Mouse (Mus musculus) myocyte (in vitro differentiated cells): ENCODE measurements at regions not wholly inside any gene's neighbourhood (a gene's known extent, or its start where the extent isn't known, plus 50 kb on each side); places are given as distances from the start of the nearest gene placed in this dataset.

Source experiments
- H3K27me3 ChIP-seq: one replicate; pipeline ENCODE4 v1.6.1; 2011; ENCODE audit not compliant: control insufficient read depth, insufficient read depth, insufficient read length
- H3K36me3 ChIP-seq: one replicate; pipeline ENCODE4 v1.6.1; 2011; ENCODE audit not compliant: control insufficient read depth, insufficient read depth
- H3K4me2 ChIP-seq: one replicate; pipeline ENCODE4 v1.6.1; 2011; ENCODE audit warnings: low read depth, control low read depth
- H3K4me3 ChIP-seq: one replicate; pipeline ENCODE4 v1.5.1; 2011; ENCODE audit warnings: mild to moderate bottlenecking, control low read depth, moderate library complexity
- H3K79me2 ChIP-seq: one replicate; pipeline ENCODE4 v1.6.1; 2011; ENCODE audit not compliant: control insufficient read depth, insufficient read depth
- H3ac ChIP-seq: one replicate; pipeline ENCODE4 v1.6.1; 2011; ENCODE audit not compliant: control insufficient read depth, insufficient read length
- CEBPB ChIP-seq: IDR thresholded peaks from 2 replicates; pipeline ENCODE4 v1.6.1; 2011; ENCODE audit warnings: mild to moderate bottlenecking, moderate library complexity; ENCODE audit not compliant: poor library complexity, insufficient read depth, severe bottlenecking
- E2F4 ChIP-seq: IDR thresholded peaks from one replicate; pipeline ENCODE4 v1.6.1; 2011; ENCODE audit warnings: mild to moderate bottlenecking, control low read depth, moderate library complexity; ENCODE audit not compliant: insufficient read depth
- MAX ChIP-seq: IDR thresholded peaks from one replicate; pipeline ENCODE4 v1.6.1; 2011; ENCODE audit warnings: low read depth, mild to moderate bottlenecking, control low read depth
- MYOD1 ChIP-seq, 3 experiments: IDR thresholded peaks; one replicate each; pipeline ENCODE4 v1.6.1; 2011; ENCODE audit warnings: control low read depth in 2 of 3, low read depth in 2 of 3, mild to moderate bottlenecking in 2 of 3, moderate library complexity in 1 of 3; ENCODE audit not compliant: insufficient read length in 2 of 3, control insufficient read depth in 1 of 3
- MYOG ChIP-seq, 3 experiments: IDR thresholded peaks; one replicate each; pipeline ENCODE4 v1.6.1; 2011; ENCODE audit warnings: control low read depth in 2 of 3, low read depth in 2 of 3, mild to moderate bottlenecking in 2 of 3; ENCODE audit not compliant: insufficient read length in 2 of 3, control insufficient read depth in 1 of 3, insufficient read depth in 1 of 3
- POLR2A ChIP-seq: IDR thresholded peaks from one replicate; pipeline ENCODE4 v1.6.1; 2011; ENCODE audit warnings: low read depth, mild to moderate bottlenecking, control low read depth, moderate library complexity; ENCODE audit not compliant: insufficient read length
- POLR2AphosphoS2 ChIP-seq: IDR thresholded peaks from one replicate; pipeline ENCODE4 v1.6.1; 2011; ENCODE audit warnings: low read depth, control low read depth; ENCODE audit not compliant: insufficient read length
- REST ChIP-seq: IDR thresholded peaks from one replicate; pipeline ENCODE4 v1.6.1; 2011; ENCODE audit warnings: mild to moderate bottlenecking, control low read depth, moderate library complexity; ENCODE audit not compliant: insufficient read depth, insufficient read length
- SRF ChIP-seq: IDR thresholded peaks from one replicate; pipeline ENCODE4 v1.6.1; 2011; ENCODE audit warnings: low read depth; ENCODE audit not compliant: control insufficient read depth, insufficient read length
- TCF12 ChIP-seq: IDR thresholded peaks from one replicate; pipeline ENCODE4 v1.6.1; 2011; ENCODE audit warnings: mild to moderate bottlenecking, control low read depth; ENCODE audit not compliant: poor library complexity, insufficient read depth, severe bottlenecking
- TCF3 ChIP-seq: IDR thresholded peaks from one replicate; pipeline ENCODE4 v1.6.1; 2011; ENCODE audit warnings: low read depth, control low read depth; ENCODE audit not compliant: insufficient read length
- USF1 ChIP-seq: IDR thresholded peaks from one replicate; pipeline ENCODE4 v1.6.1; 2011; ENCODE audit warnings: low read depth, mild to moderate bottlenecking, control low read depth, moderate library complexity

- H3K4me3 ChIP-seq: no peak overlapping the region
- H3K4me2 ChIP-seq: no peak overlapping the region
- no peaks in the 10 kb centered on the region for H3K79me2 ChIP-seq
- no peaks in the 10 kb centered on the region for H3K36me3 ChIP-seq
- H3ac ChIP-seq: no peak overlapping the region
- TF ChIP-seq MAX (no peak), USF1 (no peak), CEBPB (no peak), POLR2A (no peak), REST (no peak), MYOG (IDR thresholded peaks at IDR 0.05; ENCODE audit: control insufficient read depth in 1 of 3, insufficient read depth in 1 of 3, insufficient read length in 2 of 3, low read depth in 2 of 3) (no peak), TCF12 (no peak), TCF3 (no peak), POLR2AphosphoS2 (no peak), E2F4 (no peak), MYOD1 (IDR thresholded peaks at IDR 0.05; ENCODE audit: control insufficient read depth in 1 of 3, insufficient read length in 2 of 3, low read depth in 2 of 3) (no peak), SRF (no peak)
- no peaks in the 10 kb centered on the region for H3K27me3 ChIP-seq
Measured at GRCm38 (mm10) chr1:56261708-56262107, 375.5 kb downstream of the Hsfy2 start.

GRCm38 (mm10) chr1:56260759-56261158, 376.5 kb downstream of the Hsfy2 start:
- H3ac ChIP-seq: no peak overlapping the region

GRCm38 (mm10) chr1:56256839-56257490, 380.3 kb downstream of the Hsfy2 start:
- H3K4me3 ChIP-seq: no peak overlapping the region
- no peaks in the 10 kb centered on the region for H3K79me2 ChIP-seq
- H3K27me3 ChIP-seq: no peaks in the 10 kb centered on the region
- no peak overlapping the region for H3K4me2 ChIP-seq
- no peak overlapping the region for H3ac ChIP-seq
- no peak for TF ChIP-seq E2F4
- TF ChIP-seq TCF12: no peak
- no peak for TF ChIP-seq MYOG (IDR thresholded peaks at IDR 0.05; ENCODE audit: control insufficient read depth in 1 of 3, insufficient read depth in 1 of 3, insufficient read length in 2 of 3, low read depth in 2 of 3)
- TF ChIP-seq USF1: no peak
- TF ChIP-seq MAX: no peak
- no peak for TF ChIP-seq REST
- no peak for TF ChIP-seq SRF
- no peak for TF ChIP-seq POLR2A
- TF ChIP-seq MYOD1 (IDR thresholded peaks at IDR 0.05; ENCODE audit: control insufficient read depth in 1 of 3, insufficient read length in 2 of 3, low read depth in 2 of 3): no peak
- TF ChIP-seq CEBPB: no peak
- TF ChIP-seq TCF3: no peak
- TF ChIP-seq POLR2AphosphoS2: no peak
- H3K36me3 ChIP-seq: no peaks in the 10 kb centered on the region

More at GRCm38 (mm10) chr1:56260759-56261158, 376.5 kb downstream of the Hsfy2 start:
- no peaks in the 10 kb centered on the region for H3K79me2 ChIP-seq
- no peak overlapping the region for H3K4me3 ChIP-seq
- no peaks in the 10 kb centered on the region for H3K27me3 ChIP-seq
- TF ChIP-seq MAX (no peak), MYOG (IDR thresholded peaks at IDR 0.05; ENCODE audit: control insufficient read depth in 1 of 3, insufficient read depth in 1 of 3, insufficient read length in 2 of 3, low read depth in 2 of 3) (no peak), E2F4 (no peak), USF1 (no peak), REST (no peak), SRF (no peak), MYOD1 (IDR thresholded peaks at IDR 0.05; ENCODE audit: control insufficient read depth in 1 of 3, insufficient read length in 2 of 3, low read depth in 2 of 3) (no peak), POLR2A (no peak), TCF3 (no peak), POLR2AphosphoS2 (no peak), CEBPB (no peak), TCF12 (no peak)
- H3K36me3 ChIP-seq: no peaks in the 10 kb centered on the region
- H3K4me2 ChIP-seq: no peak overlapping the region

GRCm38 (mm10) chr1:56239686-56240085, 397.5 kb downstream of the Hsfy2 start:
- Histone ChIP-seq H3K4me2 (no peak overlapping the region), H3K79me2 (no peaks in the 10 kb centered on the region), H3K36me3 (no peaks in the 10 kb centered on the region), H3K4me3 (no peak overlapping the region), H3K27me3 (no peaks in the 10 kb centered on the region), H3ac (no peak overlapping the region)
- TF ChIP-seq MYOD1 (IDR thresholded peaks at IDR 0.05; ENCODE audit: control insufficient read depth in 1 of 3, insufficient read length in 2 of 3, low read depth in 2 of 3) (no peak), POLR2AphosphoS2 (no peak), USF1 (no peak)

GRCm38 (mm10) chr1:56226314-56227008, 410.8 kb downstream of the Hsfy2 start:
- H3K36me3 ChIP-seq: no peaks in the 10 kb centered on the region

More at GRCm38 (mm10) chr1:56226314-56227008, 410.8 kb downstream of the Hsfy2 start:
- Histone ChIP-seq H3K4me3 (no peak overlapping the region), H3K4me2 (no peak overlapping the region), H3K79me2 (no peaks in the 10 kb centered on the region), H3K27me3 (no peaks in the 10 kb centered on the region), H3ac (no peak overlapping the region)
- TF ChIP-seq POLR2A (no peak), CEBPB (no peak)
